Mouse (Mus musculus): ENCODE data around the gene Jakmip3.

DNA sequence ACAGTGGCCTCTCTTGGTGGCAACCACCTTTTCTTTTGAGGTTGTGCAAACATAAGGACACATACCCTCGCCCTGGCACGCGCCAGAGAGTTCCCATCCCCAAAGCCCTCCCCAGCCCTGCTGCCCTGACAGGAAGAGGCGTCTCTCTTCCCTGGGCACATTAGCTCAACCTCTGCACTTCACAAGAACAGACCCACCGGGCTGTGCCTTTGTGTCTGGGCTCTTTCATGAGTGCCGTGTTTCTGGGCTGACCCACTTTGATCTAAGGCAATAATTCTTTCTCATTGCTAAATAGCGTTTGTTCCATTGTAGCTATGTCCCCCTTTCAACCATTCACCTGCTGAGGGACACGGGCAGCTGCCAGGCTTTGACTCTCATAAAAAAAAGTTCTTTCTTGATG, 7.8 kb downstream of the Jakmip3 start:
- TF ChIP-seq ZC3H11A (IDR thresholded peaks at IDR 0.05; ENCODE audit: borderline replicate concordance, low read depth, low read length) (no peak), ZNF384 (IDR thresholded peaks at IDR 0.05; ENCODE audit: low read depth, low read length) (no peak), MAFK (IDR thresholded peaks at IDR 0.05; ENCODE audit: insufficient read depth, low read depth, low read length) (no peak), CHD2 (IDR thresholded peaks at IDR 0.05; ENCODE audit: low read depth, low read length) (no peak)
